Mouse (Mus musculus) olfactory bulb, adult 2 months (tissue): ENCODE measurements around the gene Zbp1.

Experiments used
- CTCF ChIP-seq: fragments of 200-500 bp; IDR thresholded peaks from 2 replicates; pipeline ENCODE4 v1.5.1; 2012; ENCODE audit warnings: low read depth, mild to moderate bottlenecking, low read length, moderate library complexity; ENCODE audit not compliant: insufficient read depth
- POLR2A ChIP-seq: fragments of 200-500 bp; IDR thresholded peaks from 2 replicates; pipeline ENCODE4 v1.6.1; 2012; ENCODE audit warnings: mild to moderate bottlenecking, low read depth, low read length, moderate library complexity; ENCODE audit not compliant: insufficient read depth

- TF ChIP-seq CTCF (no peak), POLR2A (no peak)
Observed at GRCm38 (mm10) chr2:173251133-173251532, 32.4 kb upstream of the Zbp1 start.
